Mouse (Mus musculus): Measurements from ENCODE around the gene Wdtc1. TPM values are rescaled to one million over a fixed set of nuclear protein-coding genes. Genes with fewer than 3 reads are reported as not detected.
A peak's percentile ranks its signal among the peaks of the same experiment; 100 is the strongest.

Wdtc1 gene
- polyA plus RNA-seq, 1 experiment: 33.3 TPM

DNA sequence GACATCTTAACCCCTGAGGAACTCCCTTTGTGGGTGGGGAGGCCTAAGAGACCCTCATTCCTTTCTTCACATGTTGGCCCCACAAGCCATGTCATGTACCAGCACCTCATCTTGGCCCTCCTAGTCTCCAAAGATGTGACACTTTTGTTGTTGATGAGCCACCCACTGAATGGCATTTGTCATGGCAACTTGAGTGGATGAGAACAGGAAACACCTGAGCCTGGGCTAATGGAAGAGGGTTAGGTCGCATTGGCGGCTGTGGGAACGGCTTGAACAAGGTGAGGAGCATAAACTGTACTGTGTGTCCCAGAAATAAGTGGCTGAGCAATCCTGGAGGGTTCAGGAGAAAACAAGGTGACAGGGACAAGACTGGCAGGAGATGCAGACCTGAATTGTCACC lies 84.3 kb downstream of the Wdtc1 start:
- Histone ChIP-seq H3K36me3 (ENCODE audit: control insufficient read depth, insufficient read depth, low read length) (peaks cover 38% of the 10 kb centered on the region), H3K27me3 (ENCODE audit: control insufficient read depth, insufficient read depth, low read length) (no peaks in the 10 kb centered on the region)
- TF ChIP-seq CTCF (IDR thresholded peaks at IDR 0.05; ENCODE audit: extremely low read depth, insufficient read depth, insufficient read length, insufficient replicate concordance) (no peak), POLR2A (IDR thresholded peaks at IDR 0.05; ENCODE audit: low read depth, low read length) (no peak)

DNA sequence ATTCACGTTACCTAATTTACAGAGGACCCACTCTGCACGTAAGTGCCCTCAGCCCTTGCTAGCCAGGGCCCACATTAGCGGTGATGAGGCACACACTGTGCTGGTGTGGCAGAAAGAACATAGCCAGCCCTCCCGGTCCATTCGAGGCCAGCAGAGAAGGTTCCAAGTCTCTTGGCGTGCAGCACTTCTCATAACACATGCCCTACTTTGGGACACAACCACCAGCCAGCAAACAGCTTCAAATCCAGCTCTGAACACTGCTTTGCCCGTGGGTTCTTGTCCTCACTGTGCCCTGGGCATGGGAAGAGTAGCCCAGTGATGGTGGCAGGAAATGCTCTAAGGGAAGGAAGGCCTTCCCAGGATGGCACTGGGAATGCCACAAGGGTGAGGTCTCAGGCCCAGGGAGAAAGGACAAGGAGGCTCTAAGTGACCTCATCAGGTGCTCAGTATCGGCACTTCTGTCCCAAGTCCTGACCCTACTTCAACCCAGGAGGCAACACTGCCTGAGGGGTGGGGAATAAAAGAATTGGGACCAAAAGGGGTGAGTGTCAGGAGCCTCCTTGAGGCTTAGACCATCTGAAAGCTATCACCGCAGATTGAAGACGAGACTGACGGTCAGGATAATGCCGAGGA lies 86.9 kb downstream of the Wdtc1 start:
- H3K4me1 ChIP-seq (ENCODE audit: control insufficient read depth, insufficient read depth, insufficient read length): no peaks in the 10 kb centered on the region; the same call in 1 of the 2 replicates
- no peaks in the 10 kb centered on the region for H3K27me3 ChIP-seq (ENCODE audit: control insufficient read depth, insufficient read depth, low read length)
- no peak overlapping the region for H3K4me3 ChIP-seq (ENCODE audit: extremely low read depth, insufficient read depth, insufficient read length)
- peaks cover 38% of the 10 kb centered on the region for H3K36me3 ChIP-seq (ENCODE audit: control insufficient read depth, insufficient read depth, low read length)
- no peak for TF ChIP-seq CTCF (IDR thresholded peaks at IDR 0.05; ENCODE audit: extremely low read depth, insufficient read depth, insufficient read length, insufficient replicate concordance)
- no peak for TF ChIP-seq POLR2A (IDR thresholded peaks at IDR 0.05; ENCODE audit: low read depth, low read length)
- no peak overlapping the region; the same call in 1 of the 2 replicates for H3K27ac ChIP-seq (ENCODE audit: insufficient read depth, low read length)
- 94% methylated on average over 12 of the region's 12 CpGs for WGBS
- DNase-seq (ENCODE audit: low read depth in 1 of 2, low spot score in 2 of 2): no peak

More for the DNA sequence above, 84.3 kb downstream of the Wdtc1 start:
- DNase-seq (ENCODE audit: low read depth in 1 of 2, low spot score in 2 of 2): no peak
- 77% methylated on average over 3 of the region's 3 CpGs for WGBS
- H3K4me1 ChIP-seq (ENCODE audit: control insufficient read depth, insufficient read depth, insufficient read length): no peaks in the 10 kb centered on the region
- H3K27ac ChIP-seq (ENCODE audit: insufficient read depth, low read length): no peak overlapping the region
- no peak overlapping the region for H3K4me3 ChIP-seq (ENCODE audit: extremely low read depth, insufficient read depth, insufficient read length)

DNA sequence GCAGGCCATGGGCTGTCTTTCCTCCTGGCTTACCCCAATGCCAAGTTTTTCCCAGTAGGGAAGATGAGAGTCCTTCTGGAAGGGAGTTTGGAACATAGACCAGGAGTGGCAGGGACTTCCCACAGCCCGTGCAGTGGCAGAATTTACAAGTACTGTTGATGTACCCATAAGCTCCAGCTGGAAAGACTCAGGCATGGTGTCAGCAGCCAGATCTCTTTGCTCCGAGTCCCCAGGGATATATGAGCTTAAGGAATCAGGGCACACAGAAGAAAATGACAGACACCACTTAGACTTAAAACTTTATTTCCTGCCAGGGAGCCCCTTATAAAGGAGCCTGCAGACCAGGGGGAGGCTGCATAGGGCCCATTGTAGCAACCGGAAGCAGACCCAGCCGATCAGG lies 87.5 kb downstream of the Wdtc1 start:
- 90% methylated on average over 4 of the region's 4 CpGs for WGBS
- TF ChIP-seq POLR2A (IDR thresholded peaks at IDR 0.05; ENCODE audit: low read depth, low read length) (no peak), CTCF (IDR thresholded peaks at IDR 0.05; ENCODE audit: extremely low read depth, insufficient read depth, insufficient read length, insufficient replicate concordance) (no peak)
- no peaks in the 10 kb centered on the region for H3K27me3 ChIP-seq (ENCODE audit: control insufficient read depth, insufficient read depth, low read length)
- H3K27ac ChIP-seq (ENCODE audit: insufficient read depth, low read length): 0 out of 2 replicates have a peak overlapping the region, but pooled peaks have one; percentile 39
- H3K4me3 ChIP-seq (ENCODE audit: extremely low read depth, insufficient read depth, insufficient read length): no peak overlapping the region
- no peaks in the 10 kb centered on the region; the same call in 1 of the 2 replicates for H3K4me1 ChIP-seq (ENCODE audit: control insufficient read depth, insufficient read depth, insufficient read length)
- H3K36me3 ChIP-seq (ENCODE audit: control insufficient read depth, insufficient read depth, low read length): peaks cover 38% of the 10 kb centered on the region
- DNase-seq (ENCODE audit: low read depth in 1 of 2, low spot score in 2 of 2): no peak

DNA sequence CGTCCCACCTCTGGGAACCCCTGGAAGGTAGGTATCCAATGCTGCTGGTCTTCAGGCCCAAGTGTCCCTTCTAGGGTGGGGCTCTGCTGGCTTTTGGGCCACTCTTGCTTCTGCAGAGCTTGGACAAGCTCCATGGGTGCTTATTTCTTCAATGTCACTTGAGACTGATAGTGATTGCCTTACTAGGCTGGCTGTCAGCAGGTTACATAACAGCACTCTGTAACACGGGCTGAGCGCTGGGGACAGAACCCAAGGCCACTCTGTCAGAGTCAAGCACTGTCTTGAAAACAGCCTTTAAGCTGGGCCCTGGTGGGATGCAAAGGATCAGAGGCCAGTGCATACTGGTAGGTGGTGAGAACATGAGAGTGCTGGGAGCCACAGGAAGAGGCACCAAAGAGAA lies 88.0 kb downstream of the Wdtc1 start:
- no peak for DNase-seq (ENCODE audit: low read depth in 1 of 2, low spot score in 2 of 2)
- no peak overlapping the region for H3K4me3 ChIP-seq (ENCODE audit: extremely low read depth, insufficient read depth, insufficient read length)
- H3K27ac ChIP-seq (ENCODE audit: insufficient read depth, low read length): 0 out of 2 replicates have a peak overlapping the region, but pooled peaks have one; percentile 39
- H3K27me3 ChIP-seq (ENCODE audit: control insufficient read depth, insufficient read depth, low read length): no peaks in the 10 kb centered on the region
- no peaks in the 10 kb centered on the region; the same call in 1 of the 2 replicates for H3K4me1 ChIP-seq (ENCODE audit: control insufficient read depth, insufficient read depth, insufficient read length)
- WGBS: 81% methylated on average over 3 of the region's 3 CpGs
- no peak for TF ChIP-seq POLR2A (IDR thresholded peaks at IDR 0.05; ENCODE audit: low read depth, low read length)
- TF ChIP-seq CTCF (IDR thresholded peaks at IDR 0.05; ENCODE audit: extremely low read depth, insufficient read depth, insufficient read length, insufficient replicate concordance): no peak
- H3K36me3 ChIP-seq (ENCODE audit: control insufficient read depth, insufficient read depth, low read length): peaks cover 38% of the 10 kb centered on the region

DNA sequence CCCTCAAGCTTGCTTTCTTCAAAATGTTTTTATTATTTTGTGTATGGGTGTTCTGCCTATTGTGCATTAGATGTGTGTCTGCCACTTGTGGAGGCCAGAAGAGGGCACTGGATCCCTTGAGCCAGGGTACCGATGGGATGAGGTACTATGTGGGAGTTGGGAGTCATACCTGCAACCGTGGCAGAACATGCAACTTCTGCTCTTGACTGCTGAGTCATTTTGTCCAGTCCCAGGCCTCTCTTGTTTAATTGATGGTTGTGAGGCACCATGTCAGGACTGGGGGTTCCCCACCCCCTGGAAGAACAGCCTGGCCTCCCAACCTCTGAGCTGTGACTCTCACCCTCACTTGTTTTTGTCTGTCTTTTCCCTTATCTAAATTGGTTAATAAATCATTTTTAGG lies 88.7 kb downstream of the Wdtc1 start:
- no peak for DNase-seq (ENCODE audit: low read depth in 1 of 2, low spot score in 2 of 2)
- Histone ChIP-seq H3K4me3 (ENCODE audit: extremely low read depth, insufficient read depth, insufficient read length) (no peak overlapping the region), H3K36me3 (ENCODE audit: control insufficient read depth, insufficient read depth, low read length) (peaks cover 37% of the 10 kb centered on the region), H3K27ac (ENCODE audit: insufficient read depth, low read length) (no peak overlapping the region), H3K27me3 (ENCODE audit: control insufficient read depth, insufficient read depth, low read length) (no peaks in the 10 kb centered on the region), H3K4me1 (ENCODE audit: control insufficient read depth, insufficient read depth, insufficient read length) (no peaks in the 10 kb centered on the region; the same call in 1 of the 2 replicates)
- no peak for TF ChIP-seq CTCF (IDR thresholded peaks at IDR 0.05; ENCODE audit: extremely low read depth, insufficient read depth, insufficient read length, insufficient replicate concordance)
- TF ChIP-seq POLR2A (IDR thresholded peaks at IDR 0.05; ENCODE audit: low read depth, low read length): no peak
- 62% methylated on average over 2 of the region's 2 CpGs for WGBS

DNA sequence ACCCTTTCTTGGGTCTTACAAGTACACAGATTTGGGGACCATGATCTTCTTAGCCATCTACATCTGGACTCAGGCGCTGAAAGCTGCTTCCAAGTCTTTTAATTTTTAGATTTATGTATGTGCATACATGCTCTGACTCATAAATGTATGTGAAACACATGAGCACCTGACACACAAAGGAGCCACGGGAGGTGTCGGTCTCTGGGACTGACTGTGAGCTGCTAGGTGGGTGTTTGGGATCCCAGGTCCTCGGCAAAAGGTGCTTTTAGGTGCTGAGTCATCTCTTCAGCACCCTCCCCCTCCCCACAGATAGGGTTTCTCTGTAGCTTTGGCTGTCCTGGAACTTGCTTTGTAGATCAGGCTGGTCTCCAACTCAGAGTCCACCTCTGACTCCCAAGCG lies 89.5 kb downstream of the Wdtc1 start:
- Histone ChIP-seq H3K4me1 (ENCODE audit: control insufficient read depth, insufficient read depth, insufficient read length) (no peaks in the 10 kb centered on the region; the same call in 1 of the 2 replicates), H3K4me3 (ENCODE audit: extremely low read depth, insufficient read depth, insufficient read length) (no peak overlapping the region), H3K27me3 (ENCODE audit: control insufficient read depth, insufficient read depth, low read length) (no peaks in the 10 kb centered on the region), H3K27ac (ENCODE audit: insufficient read depth, low read length) (no peak overlapping the region), H3K36me3 (ENCODE audit: control insufficient read depth, insufficient read depth, low read length) (peaks cover 29% of the 10 kb centered on the region)
- no peak for DNase-seq (ENCODE audit: low read depth in 1 of 2, low spot score in 2 of 2)
- TF ChIP-seq POLR2A (IDR thresholded peaks at IDR 0.05; ENCODE audit: low read depth, low read length): no peak
- TF ChIP-seq CTCF (IDR thresholded peaks at IDR 0.05; ENCODE audit: extremely low read depth, insufficient read depth, insufficient read length, insufficient replicate concordance): no peak
- 75% methylated on average over 5 of the region's 5 CpGs for WGBS

DNA sequence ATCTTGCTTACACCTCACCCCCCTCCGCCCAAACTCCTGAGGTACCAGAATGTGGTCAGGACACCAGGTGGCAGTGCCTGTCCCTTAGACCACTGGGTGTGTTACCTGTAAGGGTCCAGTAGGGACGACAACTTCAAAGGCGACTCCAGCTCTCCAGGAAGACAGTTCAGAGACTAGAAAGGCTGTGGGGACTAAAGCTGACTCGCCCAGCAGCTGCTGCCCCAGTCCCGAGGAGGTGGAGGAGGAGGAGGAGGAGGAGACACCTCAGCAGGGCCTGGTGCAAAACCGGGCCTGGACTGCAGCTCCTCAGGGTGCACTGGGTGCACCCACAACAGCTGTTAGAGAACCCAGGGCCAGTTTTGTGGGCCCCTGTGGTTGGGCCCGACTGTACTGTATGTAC lies 90.4 kb downstream of the Wdtc1 start, which contains the start of gene Sytl1:
Gene Sytl1 (minus strand): TSS at position 232 of the 400 bp plus-strand sequence.
- H3K36me3 ChIP-seq (ENCODE audit: control insufficient read depth, insufficient read depth, low read length): peaks cover 21% of the 10 kb centered on the region
- H3K4me3 ChIP-seq (ENCODE audit: extremely low read depth, insufficient read depth, insufficient read length): peak within 1 kb of the TSS; percentile 34; the same call in 1 of the 2 replicates
- DNase-seq (ENCODE audit: low read depth in 1 of 2, low spot score in 2 of 2): no peak
- H3K4me1 ChIP-seq (ENCODE audit: control insufficient read depth, insufficient read depth, insufficient read length): no peaks in the 10 kb centered on the region; the same call in 1 of the 2 replicates
- no peak for TF ChIP-seq CTCF (IDR thresholded peaks at IDR 0.05; ENCODE audit: extremely low read depth, insufficient read depth, insufficient read length, insufficient replicate concordance)
- no peak for TF ChIP-seq POLR2A (IDR thresholded peaks at IDR 0.05; ENCODE audit: low read depth, low read length)
- H3K27ac ChIP-seq (ENCODE audit: insufficient read depth, low read length): no peak within 1 kb of the TSS
- H3K27me3 ChIP-seq (ENCODE audit: control insufficient read depth, insufficient read depth, low read length): no peaks in the 10 kb centered on the region
- WGBS: 17% methylated on average over 7 of the region's 7 CpGs

Measured in spleen, adult 2 months (tissue).